Mouse (Mus musculus): ENCODE measurements around the gene Gramd1b.
"Not testable (repeated sequence)": the region's sequence is repeated elsewhere in the genome, so short reads cannot be mapped to it uniquely, and the experiment has no call there.

The Gramd1b gene

GRCm38 (mm10) chr9:40519294-40519693 is 11.9 kb downstream of the Gramd1b start:
- no peak for DNase-seq (ENCODE audit: low spot score in 2 of 2)

DNA sequence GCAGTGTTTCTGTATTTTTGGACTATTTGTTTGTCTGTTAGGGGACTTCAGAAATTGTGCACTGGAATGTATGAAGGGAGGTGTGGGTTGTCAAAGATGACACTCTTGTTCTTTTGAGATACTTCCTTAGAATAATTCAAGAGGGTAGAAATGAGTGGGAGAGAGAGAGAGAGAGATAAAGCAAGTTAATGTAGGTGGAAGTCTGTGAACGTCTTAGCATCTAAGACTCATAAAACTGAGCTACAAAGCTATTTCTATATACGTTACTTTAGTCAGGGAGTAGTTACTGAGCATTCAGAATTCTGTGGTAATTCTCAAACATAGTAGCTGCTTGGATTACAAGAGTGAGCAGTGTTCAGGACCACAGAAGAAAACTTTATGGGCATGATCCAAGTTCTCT is 19.2 kb downstream of the Gramd1b start:
- no peak for DNase-seq (ENCODE audit: low spot score in 2 of 2)

GRCm38 (mm10) chr9:40509479-40509878 is 21.7 kb downstream of the Gramd1b start:
- no peak for DNase-seq (ENCODE audit: low spot score in 2 of 2)

DNA sequence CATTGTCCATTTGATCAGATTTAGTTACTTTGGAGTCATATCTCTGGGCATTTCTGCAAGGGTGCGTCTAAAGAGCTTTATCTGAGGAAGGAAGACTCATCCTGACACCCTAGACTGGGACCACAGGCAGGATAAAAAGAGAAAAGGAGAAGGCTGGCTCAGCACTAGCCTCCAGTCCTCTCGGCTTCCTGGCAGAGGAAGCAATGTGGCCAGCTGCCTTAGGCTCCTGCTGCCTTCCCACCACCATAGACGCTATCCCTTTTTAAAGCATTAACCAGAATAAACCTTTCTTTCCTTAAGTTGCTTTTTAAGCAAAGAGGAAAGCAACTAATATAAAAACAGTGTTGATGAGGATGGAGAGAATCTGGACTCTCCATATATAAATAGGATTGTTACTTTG is 24.6 kb downstream of the Gramd1b start:
- DNase-seq (ENCODE audit: low spot score in 2 of 2): peak in 1 of 2 experiments; percentile 54

DNA sequence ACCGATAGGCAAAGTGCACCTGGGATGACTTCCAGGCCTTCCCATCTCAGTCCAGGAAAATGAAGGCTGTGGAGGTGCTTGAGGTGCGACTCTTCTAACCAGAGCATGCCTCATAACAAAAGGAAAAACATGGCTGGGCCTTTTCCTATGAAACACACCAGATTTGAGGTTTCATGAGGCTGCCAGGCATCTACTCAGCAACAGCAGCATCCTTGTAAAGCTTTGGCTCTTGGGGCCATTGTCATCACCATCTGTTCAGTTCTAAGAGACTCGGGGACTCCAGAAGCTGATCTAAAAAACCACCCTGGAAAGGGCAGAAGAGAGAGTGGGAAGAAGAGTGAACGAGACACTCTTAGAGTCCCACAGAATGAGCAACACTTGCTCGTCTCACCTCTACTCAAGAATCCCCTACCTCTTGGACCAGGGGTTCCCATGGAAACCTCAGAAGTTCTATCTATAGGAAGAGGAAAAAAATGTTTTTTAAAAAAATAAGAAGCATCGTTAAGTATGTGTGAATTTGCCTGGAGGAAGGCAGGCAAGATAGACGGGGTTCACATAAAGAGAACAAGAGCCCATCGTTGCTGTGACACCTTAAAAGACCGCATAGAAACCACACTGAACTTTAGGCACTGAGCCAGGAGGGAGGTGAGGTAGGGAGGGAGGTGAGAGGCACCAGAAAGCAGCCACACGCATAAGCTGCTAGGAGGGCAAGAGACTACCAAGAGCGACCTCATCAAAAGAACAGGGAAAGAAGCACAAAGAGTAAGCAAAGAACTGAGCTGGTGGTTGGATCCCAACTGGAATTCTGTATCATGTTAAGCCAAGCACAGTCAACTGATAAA is 25.5 kb downstream of the Gramd1b start:
- peak; percentile 45 to 70 for DNase-seq (ENCODE audit: low spot score in 2 of 2)

DNA sequence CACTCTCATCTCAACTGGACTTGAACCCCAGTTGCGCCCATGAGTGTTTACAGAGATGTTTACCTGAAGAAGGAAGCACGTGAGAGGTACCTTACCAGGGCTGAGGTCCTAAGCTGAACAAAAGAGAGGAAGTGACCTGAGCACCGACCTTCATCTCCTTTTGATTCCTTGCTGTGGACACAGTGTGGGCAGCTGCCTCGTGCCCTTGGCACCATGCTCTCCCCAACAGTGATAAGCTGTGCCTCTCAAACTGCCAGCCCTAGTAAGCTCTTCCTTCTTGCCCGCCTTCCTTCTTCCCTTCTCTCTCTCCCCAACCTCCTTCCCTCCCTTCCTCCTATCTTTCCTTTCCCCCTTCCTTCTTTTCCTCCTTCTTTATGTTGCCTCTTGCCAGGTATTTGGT is 26.3 kb downstream of the Gramd1b start:
- DNase-seq (ENCODE audit: low spot score in 2 of 2): no peak

DNA sequence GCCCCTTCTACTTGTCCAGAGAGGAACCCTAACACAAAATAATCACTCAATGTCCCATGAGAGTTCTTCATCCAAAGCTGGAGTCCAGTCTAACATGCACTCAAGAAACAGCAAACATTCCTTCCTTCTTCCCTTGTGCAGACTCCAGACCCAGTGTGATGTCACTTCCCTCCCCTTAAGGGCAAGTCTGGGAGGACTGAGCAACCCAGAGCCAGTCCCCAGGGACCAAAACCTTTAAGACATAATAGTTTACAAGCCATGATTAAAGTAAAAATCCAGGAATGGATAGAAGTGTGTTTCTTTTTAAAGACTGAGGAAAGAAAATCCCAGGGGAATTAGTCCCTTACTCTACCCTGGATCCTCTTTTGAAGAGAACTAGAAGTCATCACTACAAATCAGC is 30.5 kb downstream of the Gramd1b start:
- DNase-seq (ENCODE audit: low spot score in 2 of 2): no peak

DNA sequence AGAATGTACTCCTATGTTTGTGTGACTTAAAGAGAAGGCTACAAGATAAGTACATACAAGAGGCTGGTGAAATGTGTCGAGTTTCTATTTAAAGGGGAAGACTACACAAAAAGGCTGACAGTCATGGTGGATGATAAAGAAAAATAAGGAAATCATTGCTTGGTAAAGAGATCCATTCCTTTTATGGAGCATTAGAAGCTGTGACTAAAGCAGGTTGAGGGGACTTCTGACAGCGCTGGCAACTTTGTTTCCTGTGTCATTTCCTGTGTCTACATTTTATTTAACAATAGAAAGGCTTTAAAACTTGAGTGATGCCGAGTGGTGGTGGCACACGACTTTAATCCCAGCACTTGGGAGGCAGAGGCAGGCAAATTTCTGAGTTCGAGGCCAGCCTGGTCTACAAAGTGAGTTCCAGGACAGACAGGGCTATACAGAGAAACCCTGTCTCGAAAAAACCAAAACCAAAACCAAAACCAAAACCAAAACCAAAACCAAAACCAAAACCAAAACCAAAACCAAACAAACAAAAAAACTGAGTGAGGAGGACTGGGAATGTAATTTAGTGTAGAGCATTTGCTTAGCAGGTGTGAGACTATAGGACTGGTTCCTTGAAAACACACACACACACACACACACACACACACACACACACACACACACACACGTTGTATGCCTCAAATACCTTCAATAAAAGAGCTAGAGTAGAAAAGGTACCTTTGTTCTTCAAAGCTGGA is 48.7 kb downstream of the Gramd1b start:
- DNase-seq (ENCODE audit: low spot score in 2 of 2): not testable (repeated sequence)

GRCm38 (mm10) chr9:40481271-40481670 is 49.9 kb downstream of the Gramd1b start:
- no peak for DNase-seq (ENCODE audit: low spot score in 2 of 2)

- no peak for DNase-seq (ENCODE audit: low spot score in 2 of 2)
Observed at GRCm38 (mm10) chr9:40479333-40479732, 51.9 kb downstream of the Gramd1b start.

GRCm38 (mm10) chr9:40478146-40478900 is 52.9 kb downstream of the Gramd1b start:
- DNase-seq (ENCODE audit: low spot score in 2 of 2): no peak

- DNase-seq (ENCODE audit: low spot score in 2 of 2): no peak
Observed at GRCm38 (mm10) chr9:40477611-40478010, 53.6 kb downstream of the Gramd1b start.

- DNase-seq (ENCODE audit: low spot score in 2 of 2): no peak
Observed at GRCm38 (mm10) chr9:40476098-40476497, 55.1 kb downstream of the Gramd1b start.

GRCm38 (mm10) chr9:40472961-40473510 is 58.1 kb downstream of the Gramd1b start:
- DNase-seq (ENCODE audit: low spot score in 2 of 2): no peak

GRCm38 (mm10) chr9:40469403-40470137 is 61.6 kb downstream of the Gramd1b start:
- no peak for DNase-seq (ENCODE audit: low spot score in 2 of 2)

DNA sequence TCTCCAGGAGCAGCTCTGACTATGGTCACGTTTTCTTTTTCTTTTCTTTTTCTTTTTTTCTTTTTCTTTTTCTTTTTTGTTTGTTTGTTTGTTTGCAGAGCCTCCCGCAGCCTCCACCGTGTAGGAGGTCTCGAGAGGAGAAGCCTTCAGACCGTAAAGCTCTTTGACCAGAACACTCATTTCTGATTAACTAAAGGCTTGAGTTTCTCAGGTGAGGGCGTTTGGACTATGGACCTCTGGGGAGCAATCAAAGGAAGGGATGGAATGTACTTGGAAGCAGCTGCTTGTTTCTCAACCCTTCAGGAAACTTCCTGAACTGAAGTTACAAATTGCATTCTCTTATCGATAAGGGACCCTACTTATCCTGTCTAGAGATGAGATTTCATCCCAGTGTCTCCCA is 64.4 kb downstream of the Gramd1b start:
- DNase-seq (ENCODE audit: low spot score in 2 of 2): no peak

DNA sequence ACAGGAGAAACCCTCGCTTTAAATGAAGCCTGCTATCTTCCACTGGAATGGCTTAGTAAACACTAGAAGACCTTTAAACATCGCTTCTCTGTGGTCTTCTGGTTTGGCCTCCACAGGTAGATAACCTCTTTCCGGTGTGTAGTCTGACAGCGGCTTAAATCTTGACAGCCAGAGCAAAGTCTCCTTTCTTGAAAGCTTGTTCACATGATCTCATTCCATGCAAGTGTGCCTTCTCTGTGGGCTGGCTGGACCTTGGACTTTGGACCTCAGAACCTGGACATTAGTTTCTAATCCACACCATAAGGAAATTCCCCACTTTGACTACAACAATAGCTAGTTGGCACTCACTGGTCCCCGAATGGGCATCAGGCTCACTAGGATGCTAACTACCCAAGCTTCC is 65.6 kb downstream of the Gramd1b start:
- DNase-seq (ENCODE audit: low spot score in 2 of 2): no peak

DNA sequence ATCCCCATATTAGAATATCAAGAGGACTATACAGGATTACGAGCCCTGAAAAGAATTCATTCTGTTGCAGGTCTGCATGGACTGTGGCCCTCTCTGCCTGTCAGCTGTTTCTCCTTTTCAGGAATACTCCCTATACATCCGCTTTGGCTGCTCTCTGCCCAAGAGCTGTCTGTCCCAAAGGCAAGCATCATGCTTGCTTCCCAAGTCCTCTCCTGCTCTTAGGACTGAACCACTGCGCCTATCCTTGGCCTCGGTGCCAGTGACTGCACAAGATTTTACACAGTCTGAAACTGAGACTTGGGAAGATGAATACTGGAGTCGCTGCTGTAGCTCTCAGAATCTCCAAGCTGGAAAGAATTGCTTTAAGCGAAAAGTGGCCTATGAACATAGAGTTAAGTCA is 68.8 kb downstream of the Gramd1b start:
- no peak for DNase-seq (ENCODE audit: low spot score in 2 of 2)

GRCm38 (mm10) chr9:40460781-40461180 is 70.4 kb downstream of the Gramd1b start:
- DNase-seq (ENCODE audit: low spot score in 2 of 2): no peak

- DNase-seq (ENCODE audit: low spot score in 2 of 2): no peak
Observed at GRCm38 (mm10) chr9:40459304-40460280, 71.6 kb downstream of the Gramd1b start.
